Mouse (Mus musculus) heart, embryonic 12.5 days (tissue): ENCODE measurements around the gene Fam205a2. TPM values are rescaled to one million over a fixed set of nuclear protein-coding genes. Genes with fewer than 3 reads are reported as not detected.
"Not testable (repeated sequence)": the region's sequence is repeated elsewhere in the genome, so short reads cannot be mapped to it uniquely, and the experiment has no call there.

Source experiments
- ATAC-seq: fragments of 200-750 bp; cut with Nextera tagmentation; 2 replicates; pipeline ENCODE4 v1.8.0; 2017; ENCODE audit warnings: moderate TSS enrichment, moderate library complexity; ENCODE audit not compliant: insufficient number of reproducible peaks, low FRiP score
- H3K27ac ChIP-seq: fragments of 300-500 bp; sonication (generic); 2 replicates; pipeline ENCODE4 v1.5.1; 2016; ENCODE audit warnings: mild to moderate bottlenecking, moderate library complexity; ENCODE audit not compliant: poor library complexity, severe bottlenecking
- H3K27me3 ChIP-seq: fragments of 300-500 bp; sonication (generic); replicated peaks from 2 replicates; pipeline ENCODE4 v1.6.1; 2016; ENCODE audit warnings: mild to moderate bottlenecking, moderate library complexity
- H3K36me3 ChIP-seq: fragments of 300-500 bp; sonication (generic); 2 replicates; pipeline ENCODE4 v1.6.1; 2016; ENCODE audit warnings: mild to moderate bottlenecking, moderate library complexity
- H3K4me1 ChIP-seq: fragments of 300-500 bp; sonication (generic); replicated peaks from 2 replicates; pipeline ENCODE4 v1.6.1; 2016; ENCODE audit warnings: mild to moderate bottlenecking
- H3K4me2 ChIP-seq: fragments of 300-500 bp; sonication (generic); 2 replicates; pipeline ENCODE4 v1.6.1; 2016; ENCODE audit warnings: mild to moderate bottlenecking, moderate library complexity
- H3K4me3 ChIP-seq: fragments of 300-500 bp; sonication (generic); 2 replicates; pipeline ENCODE4 v1.5.1; 2016; ENCODE audit warnings: mild to moderate bottlenecking
- H3K9ac ChIP-seq: fragments of 300-500 bp; sonication (generic); 2 replicates; pipeline ENCODE4 v1.6.1; 2016; ENCODE audit warnings: mild to moderate bottlenecking, moderate library complexity
- H3K9me3 ChIP-seq: fragments of 300-500 bp; sonication (generic); replicated peaks from 2 replicates; pipeline ENCODE4 v1.6.1; 2016; ENCODE audit warnings: mild to moderate bottlenecking, moderate library complexity
- WGBS: fragments of 180-500 bp; shearing (Covaris S2); methylation state at CpG from one replicate; pipeline ENCODE4 v1.1.7; 2016; 5-methylcytosine and 5-hydroxymethylcytosine counted together
- polyA plus RNA-seq: library from polyadenylated mRNA; unstranded; fragments of >200 nt; fragmentation: Nextera tagmentation; extraction: Ambion mirVana; gene quantifications from 2 replicates; pipeline ENCODE4 v1.2.1, GENCODE M21; 2016

Fam205a2 gene
- polyA plus RNA-seq = not detected in 2 replicates

DNA sequence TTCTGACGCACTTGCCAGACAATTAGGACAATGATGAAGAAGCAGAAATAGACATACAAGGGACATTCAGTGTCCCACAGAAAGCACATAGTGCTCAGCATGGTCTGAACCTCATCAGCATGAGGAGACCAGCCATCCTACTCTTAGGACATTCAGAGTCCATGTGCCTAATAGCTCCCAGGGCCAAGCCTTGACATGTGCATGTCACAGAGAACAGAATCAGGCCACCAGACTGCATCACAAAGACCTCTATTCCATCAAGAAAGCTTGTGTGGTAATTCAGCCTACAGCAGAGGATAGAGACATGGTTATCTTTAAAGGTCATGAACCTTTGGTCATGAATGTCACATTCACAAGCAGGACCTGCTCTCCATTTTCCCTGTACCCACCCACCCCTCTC is at the start of gene Fam205a2:
TSS of gene Fam205a2 (minus strand) at position 101 of the 400 bp plus-strand sequence.
- not testable (repeated sequence) for H3K27ac ChIP-seq, H3K27me3 ChIP-seq

More for the DNA sequence above, at the start of gene Fam205a2:
- not testable (repeated sequence) for H3K36me3 ChIP-seq, H3K9me3 ChIP-seq, H3K4me1 ChIP-seq, ATAC-seq, H3K4me3 ChIP-seq, H3K4me2 ChIP-seq, H3K9ac ChIP-seq
- no CpG with 5 or more reads among the region's 1 CpGs for WGBS

Other genes with a start within 250 kb of the Fam205a2 start
- not detected in 2 replicates for gene Gm21953, start 233.9 kb downstream of the Fam205a2 start, polyA plus RNA-seq
- gene Fam205a3, start 209.8 kb downstream of the Fam205a2 start, polyA plus RNA-seq = not detected in 2 replicates
- not detected in 2 replicates for gene Gm21586, start 88.8 kb downstream of the Fam205a2 start, polyA plus RNA-seq
- gene Gm2163, start 61.4 kb downstream of the Fam205a2 start, polyA plus RNA-seq = not detected in 2 replicates
- not detected in 2 replicates for gene Gm10591, start 84.0 kb upstream of the Fam205a2 start, polyA plus RNA-seq
- gene Gm2564, start 101.5 kb upstream of the Fam205a2 start, polyA plus RNA-seq = not detected in 2 replicates
- not detected in 2 replicates for gene Ccl27b, start 127.1 kb upstream of the Fam205a2 start, polyA plus RNA-seq
- not detected in 2 replicates for gene Il11ra2, start 133.7 kb upstream of the Fam205a2 start, polyA plus RNA-seq
- 0.40 TPM in 1 of 2 replicates, not detected in the other for gene 4930578G10Rik, start 207.4 kb upstream of the Fam205a2 start, polyA plus RNA-seq
- gene Ccl19, start 228.4 kb upstream of the Fam205a2 start, polyA plus RNA-seq = not detected in 2 replicates
- gene Ccl21a, start 245.8 kb upstream of the Fam205a2 start, polyA plus RNA-seq = 0.33 and 0.45 TPM in 2 replicates